Mouse (Mus musculus) heart, embryonic 16.5 days (tissue): ENCODE measurements around the gene Olfr1342. TPM values are rescaled to one million over a fixed set of nuclear protein-coding genes. Genes with fewer than 3 reads are reported as not detected.

ENCODE experiments used
- ATAC-seq: fragments of 200-750 bp; cut with Nextera tagmentation; replicated peaks from 2 replicates; pipeline ENCODE4 v1.8.0; 2017; ENCODE audit warnings: moderate number of reproducible peaks; ENCODE audit not compliant: insufficient read depth, low FRiP score; ENCODE audit errors: extremely low read depth
- H3K27ac ChIP-seq: fragments of 300-500 bp; sonication (generic); 2 replicates; pipeline ENCODE4 v1.5.1; 2014; ENCODE audit warnings: mild to moderate bottlenecking, low read length, control low read depth, moderate library complexity
- H3K27me3 ChIP-seq: fragments of 300-500 bp; sonication (generic); 2 replicates; pipeline ENCODE4 v1.6.1; 2014; ENCODE audit warnings: low read length, mixed read lengths; ENCODE audit not compliant: control insufficient read depth, insufficient read depth
- H3K36me3 ChIP-seq: fragments of 300-500 bp; sonication (generic); 2 replicates; pipeline ENCODE4 v1.6.1; 2014; ENCODE audit not compliant: control insufficient read depth, insufficient read depth
- H3K4me1 ChIP-seq: fragments of 300-500 bp; sonication (generic); 2 replicates; pipeline ENCODE4 v1.6.1; 2014; ENCODE audit warnings: low read length, mixed read lengths; ENCODE audit not compliant: control insufficient read depth, insufficient read depth
- H3K4me2 ChIP-seq: fragments of 300-500 bp; sonication (generic); 2 replicates; pipeline ENCODE4 v1.6.1; 2014; ENCODE audit warnings: low read depth, mild to moderate bottlenecking, control low read depth, low read length
- H3K4me3 ChIP-seq: fragments of 300-500 bp; sonication (generic); 2 replicates; pipeline ENCODE4 v1.5.1; 2014; ENCODE audit warnings: mild to moderate bottlenecking, control low read depth, low read length
- H3K9ac ChIP-seq: fragments of 300-500 bp; sonication (generic); 2 replicates; pipeline ENCODE4 v1.6.1; 2014; ENCODE audit warnings: low read length, control low read depth
- H3K9me3 ChIP-seq: fragments of 300-500 bp; sonication (generic); replicated peaks from 2 replicates; pipeline ENCODE4 v1.6.1; 2016; ENCODE audit warnings: low read length; ENCODE audit not compliant: control insufficient read depth
- WGBS: fragments of 180-500 bp; shearing (Covaris S2); extraction: QIAGEN DNeasy Blood & Tissue Kit; methylation state at CpG from one replicate; pipeline ENCODE4 v1.1.7; 2014; 5-methylcytosine and 5-hydroxymethylcytosine counted together
- polyA plus RNA-seq: library from polyadenylated mRNA; unstranded; fragments of >200 nt; fragmentation: Nextera tagmentation; extraction: Ambion mirVana; gene quantifications from 2 replicates; pipeline ENCODE4 v1.2.1, GENCODE M21; 2015

The Olfr1342 gene
- polyA plus RNA-seq = 0.05 TPM in 1 of 2 replicates, not detected in the other

DNA sequence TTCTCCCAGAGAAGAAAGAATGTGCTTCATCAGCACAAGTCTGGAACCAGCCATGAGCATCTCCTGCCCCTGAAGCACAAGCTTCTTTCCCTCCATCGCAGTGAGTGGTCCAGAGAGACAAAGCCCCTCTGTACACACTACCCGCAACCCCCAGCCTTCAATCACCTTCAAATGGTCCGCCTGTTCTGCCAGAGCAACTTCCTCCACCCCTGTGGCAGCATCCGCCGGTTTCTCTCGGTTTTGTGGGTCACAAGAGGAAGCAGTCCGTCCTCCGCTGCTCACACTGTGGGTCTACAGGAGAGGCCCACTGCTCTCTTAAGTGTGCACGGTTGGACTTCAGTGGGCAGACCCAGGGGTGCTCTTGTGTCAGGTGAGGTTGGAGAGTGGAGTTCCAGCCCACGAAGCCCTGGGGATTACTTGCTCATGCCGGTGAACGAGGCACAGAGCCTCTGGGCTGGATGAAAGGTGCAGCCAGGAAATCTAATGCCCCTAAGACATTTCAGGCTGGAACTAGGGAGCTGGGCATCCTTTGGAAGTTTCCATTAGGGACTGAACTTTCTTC lies at the start of gene Olfr1342:
Olfr1342 (minus strand) TSS at position 345 of the 562 bp plus-strand sequence.
- Histone ChIP-seq H3K9me3 (no peaks in the 10 kb centered on the region), H3K27me3 (no peaks in the 10 kb centered on the region), H3K36me3 (no peaks in the 10 kb centered on the region), H3K4me3 (no peak within 1 kb of the TSS), H3K9ac (no peak within 1 kb of the TSS), H3K4me1 (no peaks in the 10 kb centered on the region), H3K27ac (no peak within 1 kb of the TSS), H3K4me2 (no peak within 1 kb of the TSS)
- no peak for ATAC-seq
- 52% methylated on average over 12 of the region's 12 CpGs for WGBS

DNA sequence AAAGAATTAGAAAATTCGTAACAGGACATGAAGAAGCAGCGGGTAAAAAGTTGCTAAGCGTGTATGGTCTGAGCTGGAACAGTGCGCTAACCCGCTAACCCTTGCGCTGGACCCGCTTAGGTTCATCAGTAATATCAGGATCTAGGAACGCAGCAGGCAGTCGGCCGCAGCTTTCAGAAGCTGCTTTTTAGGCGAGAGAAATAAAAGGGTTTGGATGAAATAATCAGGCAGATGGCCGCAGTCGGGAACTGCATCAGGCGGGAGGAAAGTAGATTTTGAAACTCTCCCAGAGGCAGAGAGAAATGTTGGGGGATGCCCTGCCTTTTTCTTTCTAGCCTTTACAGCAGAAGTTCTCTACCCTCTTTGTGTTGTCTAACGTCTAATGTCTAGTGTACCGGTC lies 49.3 kb upstream of the Olfr1342 start:
- H3K4me1 ChIP-seq = no peaks in the 10 kb centered on the region
- H3K4me2 ChIP-seq = no peak overlapping the region
- H3K9me3 ChIP-seq = peaks cover 6% of the 10 kb centered on the region; the same call in 1 of the 2 replicates
- H3K36me3 ChIP-seq = no peaks in the 10 kb centered on the region
- H3K27me3 ChIP-seq = peaks cover 13% of the 10 kb centered on the region
- H3K9ac ChIP-seq = no peak overlapping the region
- no peak overlapping the region for H3K4me3 ChIP-seq
- no peak for ATAC-seq
- no peak overlapping the region for H3K27ac ChIP-seq
- WGBS = 8% methylated on average over 16 of the region's 16 CpGs

DNA sequence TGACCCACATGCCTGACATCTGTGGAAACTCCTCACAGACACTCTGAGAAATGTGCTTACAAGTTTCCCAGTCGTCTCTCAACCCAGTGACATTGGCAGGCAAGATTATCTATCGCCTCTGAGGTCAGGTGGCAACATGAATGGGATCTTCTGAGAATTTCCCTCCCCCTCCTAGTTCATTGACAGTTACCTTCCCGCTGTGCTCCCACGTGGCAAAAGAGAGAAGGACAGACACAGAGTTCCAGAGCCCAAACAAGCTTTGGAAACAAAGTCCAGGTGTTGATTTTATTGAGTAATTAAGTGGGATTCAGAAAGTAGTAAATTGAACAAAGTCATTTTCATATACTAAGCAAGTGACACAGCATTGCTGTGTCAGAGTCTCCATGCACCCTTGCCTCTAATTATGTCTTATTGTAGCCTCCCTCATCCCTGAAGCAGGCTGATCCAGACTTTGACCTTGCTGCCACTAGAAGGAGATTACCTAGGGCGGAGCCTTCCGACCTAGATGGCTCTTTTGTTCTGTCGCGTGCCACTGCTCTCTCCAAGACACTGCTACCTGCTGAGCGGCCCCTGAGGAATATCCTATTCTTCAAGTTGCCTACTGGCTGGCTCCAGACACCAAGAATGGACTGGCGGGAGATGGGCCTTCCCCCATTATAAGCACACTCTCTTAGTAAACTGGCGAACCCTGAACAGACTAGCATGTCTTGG lies 48.6 kb upstream of the Olfr1342 start:
- Histone ChIP-seq H3K36me3 (no peaks in the 10 kb centered on the region), H3K9ac (no peak overlapping the region), H3K27me3 (peaks cover 13% of the 10 kb centered on the region), H3K4me3 (no peak overlapping the region), H3K9me3 (peaks cover 1% of the 10 kb centered on the region; the same call in 1 of the 2 replicates), H3K4me1 (no peaks in the 10 kb centered on the region), H3K27ac (no peak overlapping the region), H3K4me2 (no peak overlapping the region)
- WGBS = 6% methylated on average over 11 of the region's 11 CpGs
- no peak for ATAC-seq

DNA sequence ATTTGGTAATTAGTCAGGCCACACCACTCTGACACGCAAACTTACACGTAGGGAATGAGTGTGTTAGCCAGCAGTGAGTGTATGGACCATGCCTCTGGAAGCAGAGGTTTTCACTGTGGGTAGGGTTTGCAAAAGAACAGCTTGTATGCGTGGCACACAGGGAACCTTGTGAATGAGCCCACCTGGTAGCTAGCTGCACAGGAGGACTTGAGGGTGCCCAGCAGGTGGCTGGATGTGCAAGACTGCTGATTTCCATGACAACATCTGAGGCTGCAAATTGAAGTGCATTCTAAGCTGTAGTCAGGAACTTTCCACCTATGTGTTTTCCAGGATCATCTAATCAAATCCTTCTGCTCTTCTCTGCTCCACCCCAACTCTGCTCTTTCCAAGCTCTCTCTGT lies 47.0 kb upstream of the Olfr1342 start:
- WGBS = 65% methylated on average over 3 of the region's 3 CpGs
- no peak overlapping the region for H3K4me3 ChIP-seq
- no peaks in the 10 kb centered on the region for H3K4me1 ChIP-seq
- no peaks in the 10 kb centered on the region for H3K9me3 ChIP-seq
- no peak overlapping the region for H3K27ac ChIP-seq
- no peak overlapping the region for H3K9ac ChIP-seq
- no peak for ATAC-seq
- H3K27me3 ChIP-seq = peaks cover 13% of the 10 kb centered on the region
- H3K36me3 ChIP-seq = no peaks in the 10 kb centered on the region
- H3K4me2 ChIP-seq = no peak overlapping the region

DNA sequence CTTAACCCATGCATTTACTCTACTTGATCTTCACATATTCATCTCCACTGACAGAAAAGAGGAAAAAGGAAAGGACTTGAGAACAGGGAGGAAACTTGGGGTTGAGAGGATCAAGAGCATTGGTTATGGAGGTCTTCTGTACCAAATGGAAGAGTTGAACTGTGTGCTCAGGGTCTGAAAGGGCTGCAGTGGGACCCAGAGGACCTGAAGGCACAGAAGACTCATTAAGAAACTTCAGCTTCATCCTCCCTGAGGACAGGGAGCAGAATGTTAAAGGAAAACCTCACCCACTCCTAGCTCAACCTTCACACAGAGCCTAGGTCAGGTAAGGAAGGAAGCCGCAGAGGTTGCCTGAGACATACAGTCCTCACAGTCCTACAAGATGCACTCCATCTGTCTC lies 39.3 kb upstream of the Olfr1342 start, which contains the start of gene Olfr1339:
Olfr1339 (plus strand) TSS at position 301 of the 400 bp plus-strand sequence.
- H3K36me3 ChIP-seq = no peaks in the 10 kb centered on the region

DNA sequence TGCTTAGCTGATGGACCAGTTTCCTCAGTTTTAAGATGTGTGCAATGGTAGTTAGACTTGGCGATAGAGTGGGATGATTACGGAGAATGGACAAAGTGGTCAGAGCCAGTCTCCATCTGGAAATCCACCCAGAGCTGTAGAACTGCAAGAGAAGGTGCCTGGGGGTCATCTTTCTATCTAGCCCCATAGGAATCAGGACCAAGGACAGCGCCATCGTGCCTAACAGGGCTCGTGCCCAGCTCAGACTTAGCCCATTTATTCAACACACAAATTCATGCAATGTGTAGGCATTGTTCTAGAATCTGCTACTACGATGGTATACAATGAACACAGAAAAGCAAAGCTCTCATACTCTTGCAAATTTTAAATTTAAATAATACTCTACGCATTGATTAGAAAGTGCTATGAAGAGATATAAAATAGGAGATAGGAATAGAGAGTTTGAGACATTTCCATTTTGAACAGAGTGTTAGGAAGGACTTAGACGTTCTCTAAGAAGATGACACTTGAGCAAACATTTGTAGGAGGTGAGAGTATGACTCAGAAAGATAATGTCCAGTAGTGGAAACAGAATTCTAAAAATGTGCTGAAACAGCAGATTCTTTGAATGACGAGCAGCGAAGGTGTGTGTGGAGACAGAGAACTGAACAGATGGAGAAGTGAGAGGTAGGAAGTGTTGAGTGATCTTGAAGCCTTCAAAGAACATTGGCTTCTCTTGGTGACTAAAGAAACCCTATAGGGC lies 29.4 kb upstream of the Olfr1342 start:
- H3K4me3 ChIP-seq = no peak overlapping the region
- no peaks in the 10 kb centered on the region for H3K4me1 ChIP-seq
- no peak overlapping the region for H3K27ac ChIP-seq
- no peaks in the 10 kb centered on the region for H3K9me3 ChIP-seq
- H3K27me3 ChIP-seq = no peaks in the 10 kb centered on the region
- no peaks in the 10 kb centered on the region for H3K36me3 ChIP-seq
- no peak overlapping the region for H3K9ac ChIP-seq
- 50% methylated on average over 10 of the region's 10 CpGs for whole genome bisulfite sequencing
- no peak overlapping the region for H3K4me2 ChIP-seq
- no peak for ATAC-seq

More for the DNA sequence above, 39.3 kb upstream of the Olfr1342 start, which contains the start of gene Olfr1339:
- WGBS = 80% methylated on average over 1 of the region's 1 CpGs
- no peaks in the 10 kb centered on the region for H3K27me3 ChIP-seq
- ATAC-seq = no peak
- no peak within 1 kb of the TSS for H3K4me2 ChIP-seq
- H3K9me3 ChIP-seq = no peaks in the 10 kb centered on the region
- H3K4me1 ChIP-seq = no peaks in the 10 kb centered on the region
- H3K9ac ChIP-seq = no peak within 1 kb of the TSS
- H3K27ac ChIP-seq = no peak within 1 kb of the TSS
- H3K4me3 ChIP-seq = no peak within 1 kb of the TSS

DNA sequence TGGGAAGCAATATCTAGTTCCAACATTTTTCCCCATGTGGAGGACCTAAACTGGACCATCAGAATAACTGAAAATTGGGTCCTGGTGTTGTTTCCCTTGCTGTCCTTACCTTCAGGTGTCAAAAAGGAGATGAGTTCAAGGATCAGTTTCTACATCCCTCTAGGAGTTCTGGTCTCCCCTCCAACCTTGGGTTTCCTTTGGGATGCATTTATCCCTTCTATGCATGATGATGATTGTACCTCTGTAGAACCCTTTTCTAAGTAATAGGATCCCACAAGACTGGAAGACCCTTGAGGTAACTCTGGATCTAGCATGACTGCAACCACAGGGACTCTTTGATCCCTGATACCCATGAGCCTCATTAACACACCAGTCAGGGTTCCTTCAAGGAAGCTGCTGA lies 27.3 kb upstream of the Olfr1342 start, which contains the start of gene Olfr1340:
Olfr1340 (plus strand) TSS at position 301 of the 400 bp plus-strand sequence.
- Histone ChIP-seq H3K9ac (no peak within 1 kb of the TSS), H3K27me3 (no peaks in the 10 kb centered on the region), H3K4me2 (no peak within 1 kb of the TSS), H3K27ac (no peak within 1 kb of the TSS), H3K36me3 (no peaks in the 10 kb centered on the region), H3K4me1 (no peaks in the 10 kb centered on the region), H3K9me3 (no peaks in the 10 kb centered on the region), H3K4me3 (no peak within 1 kb of the TSS)
- ATAC-seq = no peak

DNA sequence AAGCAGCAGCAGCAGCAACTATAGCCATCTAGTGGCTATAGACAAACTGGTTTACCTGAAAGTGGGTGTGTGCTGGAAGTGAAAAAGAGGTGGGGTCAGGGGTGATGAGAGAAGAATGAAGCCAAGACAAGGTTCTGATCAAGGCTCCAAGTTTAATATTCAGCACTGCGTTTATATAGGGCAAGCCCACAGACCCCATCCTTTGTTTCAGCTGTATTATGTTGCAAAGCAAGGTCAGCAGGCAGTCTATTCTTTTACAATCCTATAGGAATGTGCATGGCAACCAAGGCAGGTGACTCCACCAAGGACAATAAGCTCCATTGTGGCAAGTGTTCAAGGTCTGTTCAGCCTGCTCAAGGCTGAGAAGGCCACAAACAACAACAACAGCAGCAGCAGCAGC lies 19.1 kb upstream of the Olfr1342 start:
- no peak for ATAC-seq
- Histone ChIP-seq H3K36me3 (no peaks in the 10 kb centered on the region), H3K9me3 (no peaks in the 10 kb centered on the region), H3K4me2 (no peak overlapping the region), H3K4me1 (no peaks in the 10 kb centered on the region), H3K27me3 (no peaks in the 10 kb centered on the region), H3K4me3 (no peak overlapping the region), H3K9ac (no peak overlapping the region), H3K27ac (no peak overlapping the region)
- WGBS = 56% methylated on average over 1 of the region's 1 CpGs

DNA sequence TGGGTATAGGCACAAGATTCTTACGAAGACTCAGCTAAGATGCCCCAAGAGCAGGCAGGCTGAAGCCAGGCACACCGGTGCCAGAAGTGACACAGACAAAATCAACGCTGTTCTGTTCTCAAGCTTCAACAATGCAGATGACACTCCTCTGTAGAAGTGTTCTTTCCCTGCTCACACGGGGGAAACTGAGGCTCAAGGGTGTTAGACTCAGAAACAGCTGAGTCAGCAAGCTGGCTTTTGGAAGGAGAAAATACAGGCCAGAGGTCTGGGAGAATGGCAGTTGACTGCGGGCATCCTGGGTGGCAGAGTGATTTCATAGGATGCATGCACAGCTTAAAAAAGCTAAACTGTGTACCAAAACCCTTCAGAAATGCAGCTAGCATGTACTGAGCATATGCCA lies 15.5 kb upstream of the Olfr1342 start:
- Histone ChIP-seq H3K4me3 (no peak overlapping the region), H3K9me3 (no peaks in the 10 kb centered on the region), H3K27ac (no peak overlapping the region), H3K9ac (no peak overlapping the region), H3K4me2 (no peak overlapping the region), H3K4me1 (no peaks in the 10 kb centered on the region), H3K27me3 (no peaks in the 10 kb centered on the region), H3K36me3 (no peaks in the 10 kb centered on the region)
- 74% methylated on average over 5 of the region's 5 CpGs for WGBS
- no peak for ATAC-seq
